Mouse (Mus musculus): ENCODE data around the gene Prkar1b. TPM values are rescaled to one million over a fixed set of nuclear protein-coding genes. Genes with fewer than 3 reads are reported as not detected.

Gene Prkar1b
- total RNA-seq, 2 experiments from 2014 or later: 0.08 TPM; not detected in 1

GRCm38 (mm10) chr5:139075791-139076190, 74.0 kb downstream of the Prkar1b start:
- no peak for ATAC-seq (replicated peaks; ENCODE audit: low FRiP score, poor library complexity, severe bottlenecking)

GRCm38 (mm10) chr5:139075125-139075524, 74.7 kb downstream of the Prkar1b start:
- peak; percentile 70 for ATAC-seq (replicated peaks; ENCODE audit: low FRiP score, poor library complexity, severe bottlenecking)

- ATAC-seq (replicated peaks; ENCODE audit: low FRiP score, poor library complexity, severe bottlenecking): no peak
Measured at GRCm38 (mm10) chr5:139073977-139074376, 75.8 kb downstream of the Prkar1b start.

- ATAC-seq (replicated peaks; ENCODE audit: low FRiP score, poor library complexity, severe bottlenecking): no peak
Measured at GRCm38 (mm10) chr5:139072866-139073265, 76.9 kb downstream of the Prkar1b start.

GRCm38 (mm10) chr5:139066861-139067614, 82.8 kb downstream of the Prkar1b start:
- no peak for ATAC-seq (replicated peaks; ENCODE audit: low FRiP score, poor library complexity, severe bottlenecking)

- no peak for ATAC-seq (replicated peaks; ENCODE audit: low FRiP score, poor library complexity, severe bottlenecking)
Measured at GRCm38 (mm10) chr5:139064611-139065010, 85.2 kb downstream of the Prkar1b start.

- ATAC-seq (replicated peaks; ENCODE audit: low FRiP score, poor library complexity, severe bottlenecking): no peak
Measured at GRCm38 (mm10) chr5:139061680-139062079, 88.1 kb downstream of the Prkar1b start.

GRCm38 (mm10) chr5:139060460-139061051, 89.2 kb downstream of the Prkar1b start:
- no peak for ATAC-seq (replicated peaks; ENCODE audit: low FRiP score, poor library complexity, severe bottlenecking)

GRCm38 (mm10) chr5:139053176-139053575, 96.6 kb downstream of the Prkar1b start:
- no peak for ATAC-seq (replicated peaks; ENCODE audit: low FRiP score, poor library complexity, severe bottlenecking)

GRCm38 (mm10) chr5:139051276-139051675, 98.5 kb downstream of the Prkar1b start:
- ATAC-seq (replicated peaks; ENCODE audit: low FRiP score, poor library complexity, severe bottlenecking): no peak

GRCm38 (mm10) chr5:139049367-139049766, 100.4 kb downstream of the Prkar1b start:
- ATAC-seq (replicated peaks; ENCODE audit: low FRiP score, poor library complexity, severe bottlenecking): no peak

GRCm38 (mm10) chr5:139047171-139047570, 102.6 kb downstream of the Prkar1b start:
- ATAC-seq (replicated peaks; ENCODE audit: low FRiP score, poor library complexity, severe bottlenecking): no peak

GRCm38 (mm10) chr5:139046636-139047035, 103.2 kb downstream of the Prkar1b start:
- ATAC-seq (replicated peaks; ENCODE audit: low FRiP score, poor library complexity, severe bottlenecking): no peak

- no peak for ATAC-seq (replicated peaks; ENCODE audit: low FRiP score, poor library complexity, severe bottlenecking)
Measured at GRCm38 (mm10) chr5:139043546-139043945, 106.3 kb downstream of the Prkar1b start.

- no peak for ATAC-seq (replicated peaks; ENCODE audit: low FRiP score, poor library complexity, severe bottlenecking)
Measured at GRCm38 (mm10) chr5:139042299-139042698, 107.5 kb downstream of the Prkar1b start.

- no peak for ATAC-seq (replicated peaks; ENCODE audit: low FRiP score, poor library complexity, severe bottlenecking)
Measured at GRCm38 (mm10) chr5:139035171-139035570, 114.6 kb downstream of the Prkar1b start.

- ATAC-seq (replicated peaks; ENCODE audit: low FRiP score, poor library complexity, severe bottlenecking): no peak
Measured at GRCm38 (mm10) chr5:139034746-139035145, 115.1 kb downstream of the Prkar1b start.

GRCm38 (mm10) chr5:139033406-139034317, 116.1 kb downstream of the Prkar1b start:
- no peak for ATAC-seq (replicated peaks; ENCODE audit: low FRiP score, poor library complexity, severe bottlenecking)

- no peak for ATAC-seq (replicated peaks; ENCODE audit: low FRiP score, poor library complexity, severe bottlenecking)
Measured at GRCm38 (mm10) chr5:139027603-139028002, 122.2 kb downstream of the Prkar1b start.

GRCm38 (mm10) chr5:139024351-139025105, 125.3 kb downstream of the Prkar1b start:
- no peak for ATAC-seq (replicated peaks; ENCODE audit: low FRiP score, poor library complexity, severe bottlenecking)

All from erythroid progenitor cell, adult 5-6 weeks (primary cell).